Mouse (Mus musculus) CD4-positive naive resting alpha-beta T cell, adult 76 days (primary cell): ENCODE results near the gene S100a5. TPM values are rescaled to one million over a fixed set of nuclear protein-coding genes. Genes with fewer than 3 reads are reported as not detected.

Source experiments
- total RNA-seq: library from RNA; stranded (reverse); gene quantifications from one replicate; pipeline ENCODE4 v1.2.4, GENCODE M21; 2023

S100a5 gene
- not detected for total RNA-seq

GRCm38 (mm10) chr3:90608223-90608622 is at the start of gene S100a5:
Gene S100a5, plus strand, starts transcription at chr3:90608523.

GRCm38 (mm10) chr3:90560008-90560628 is 48.2 kb upstream of the S100a5 start, which contains the start of gene S100a3:
Gene S100a3, plus strand, starts transcription at chr3:90560578.

GRCm38 (mm10) chr3:90589947-90590346 is 18.4 kb upstream of the S100a5 start, which contains the start of gene S100a2:
Gene S100a2, plus strand, starts transcription at chr3:90590247.

DNA sequence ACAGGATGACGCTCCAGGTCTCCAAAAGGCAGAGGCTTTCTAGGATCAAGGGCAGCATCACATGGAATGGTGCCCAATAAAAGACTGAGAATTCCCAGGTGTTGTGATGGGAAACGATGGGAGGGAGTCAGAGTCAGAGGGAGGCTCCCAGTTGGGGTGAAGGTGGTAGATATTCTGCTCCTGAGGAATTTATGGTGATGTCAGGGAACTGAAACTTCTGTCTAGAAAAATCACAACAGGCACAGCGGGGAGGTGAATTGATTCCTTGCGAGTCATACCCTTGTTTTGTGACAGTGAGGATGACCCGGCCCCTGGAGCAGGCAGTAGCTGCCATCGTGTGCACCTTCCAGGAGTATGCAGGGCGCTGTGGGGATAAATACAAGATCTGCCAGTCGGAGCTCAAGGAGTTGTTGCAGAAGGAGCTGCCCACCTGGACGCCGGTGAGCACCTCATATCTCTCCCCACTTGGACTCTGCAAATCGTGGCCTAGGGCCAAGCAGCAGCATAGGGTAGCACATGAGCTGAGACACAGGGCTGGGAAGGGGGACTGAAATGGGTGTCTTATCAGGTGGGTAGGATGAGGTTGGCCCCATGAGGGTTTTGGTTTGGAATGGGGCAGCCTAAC is 6.7 kb upstream of the S100a5 start, which contains the start of gene Gm42674:
Gene Gm42674, plus strand, starts transcription at position 419 of the 625 bp plus-strand sequence.

DNA sequence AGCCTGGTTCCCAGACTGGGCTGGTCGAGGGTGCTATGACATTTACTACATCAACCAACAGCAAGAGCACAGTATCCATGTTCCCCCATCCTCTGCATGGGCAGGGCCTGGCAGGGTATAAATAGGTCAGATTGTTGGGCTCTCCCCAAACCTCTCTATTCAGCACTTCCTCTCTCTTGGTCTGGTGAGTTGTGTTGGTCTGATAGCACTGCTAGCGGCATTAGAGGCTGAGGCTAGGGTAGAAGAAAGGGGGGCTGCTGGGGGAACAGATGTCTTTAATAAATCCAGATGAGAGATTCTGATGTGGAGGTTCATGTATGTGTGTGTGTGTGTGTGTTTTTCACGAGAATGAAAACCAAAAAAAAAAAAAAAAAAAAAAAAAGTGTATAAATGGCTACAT is 4.7 kb upstream of the S100a5 start, which contains the start of gene S100a4:
Gene S100a4, plus strand, starts transcription at position 149 of the 400 bp plus-strand sequence.

DNA sequence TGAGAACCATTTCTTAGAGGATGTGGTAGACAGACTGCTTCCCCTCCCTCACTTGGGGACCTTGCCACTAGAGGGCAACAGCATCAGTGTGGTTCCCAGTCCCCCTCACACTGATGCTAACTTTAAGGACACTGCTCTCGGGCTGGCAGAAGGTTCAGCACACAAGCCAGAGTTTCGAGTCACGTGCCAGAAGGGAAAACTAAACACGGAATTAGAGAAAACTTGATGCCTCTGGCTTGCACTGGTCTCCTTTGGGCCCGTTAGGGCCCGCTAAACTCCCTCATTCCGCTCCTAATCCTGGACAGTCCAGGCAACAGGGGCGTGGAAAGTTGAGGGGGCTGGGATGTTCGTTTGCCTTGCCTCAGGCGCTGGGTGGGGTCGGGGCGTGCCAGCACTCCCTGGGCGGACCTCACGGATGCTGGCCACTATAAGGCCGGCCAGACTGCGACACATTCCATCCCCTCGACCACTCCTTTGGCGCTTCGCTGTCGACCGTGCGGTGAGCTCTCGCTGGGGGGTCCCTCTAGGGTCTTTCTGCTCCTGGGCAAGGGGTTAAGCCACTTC is 4.5 kb downstream of the S100a5 start, which contains the start of gene S100a6:
Gene S100a6, plus strand, starts transcription at position 155 of the 564 bp plus-strand sequence.

DNA sequence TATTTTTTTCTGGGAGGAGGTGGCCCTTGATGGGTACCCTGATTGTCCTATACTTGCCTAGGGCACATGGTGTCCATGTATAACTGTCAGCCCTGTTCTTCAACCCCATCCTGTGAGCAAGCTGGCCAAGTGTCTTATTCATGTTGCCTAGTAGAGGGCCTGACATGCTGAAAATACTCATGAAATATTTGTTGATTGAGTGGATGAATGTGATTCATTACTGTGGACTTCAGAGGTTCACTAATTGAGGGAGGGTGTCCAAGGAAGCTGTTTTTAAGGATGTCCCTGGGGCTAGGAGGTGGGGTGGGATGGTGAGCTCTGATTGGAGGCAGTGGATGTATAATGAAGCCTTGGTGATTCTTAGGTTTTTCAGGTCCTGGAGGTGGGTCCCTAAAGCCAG is 45.4 kb downstream of the S100a5 start, which contains the start of gene S100a7a:
Gene S100a7a, plus strand, starts transcription at position 301 of the 400 bp plus-strand sequence.

Other genes with a start within 250 kb of the S100a5 start
- 1.3 TPM for gene Slc27a3, start 218.6 kb upstream of the S100a5 start, total RNA-seq
- 42.6 TPM for gene Ints3, start 174.9 kb upstream of the S100a5 start, total RNA-seq
- gene Npr1, start 142.7 kb upstream of the S100a5 start, total RNA-seq, result not detected
- 87.3 TPM for gene Ilf2, start 132.4 kb upstream of the S100a5 start, total RNA-seq
- 40.6 TPM for gene Snapin, start 117.5 kb upstream of the S100a5 start, total RNA-seq
- 190 TPM for gene Chtop, start 99.0 kb upstream of the S100a5 start, total RNA-seq
- gene S100a1, start 94.1 kb upstream of the S100a5 start, total RNA-seq, result not detected
- 22.1 TPM for gene S100a13, start 94.1 kb upstream of the S100a5 start, total RNA-seq
- gene S100a14, start 81.7 kb upstream of the S100a5 start, total RNA-seq, result 0.79 TPM
- not detected for gene S100a16, start 71.3 kb upstream of the S100a5 start, total RNA-seq
- gene S100a3, start 47.9 kb upstream of the S100a5 start, total RNA-seq, result not detected
- gene S100a2, start 18.3 kb upstream of the S100a5 start, total RNA-seq, result not detected
- gene Gm42674, start 6.6 kb upstream of the S100a5 start, total RNA-seq, result not detected
- 13.8 TPM for gene S100a4, start 4.8 kb upstream of the S100a5 start, total RNA-seq
- 8.2 TPM for gene S100a6, start 4.4 kb downstream of the S100a5 start, total RNA-seq
- gene S100a7a, start 45.5 kb downstream of the S100a5 start, total RNA-seq, result not detected
- gene S100a8, start 60.5 kb downstream of the S100a5 start, total RNA-seq, result 16.9 TPM
- gene S100a9, start 87.2 kb downstream of the S100a5 start, total RNA-seq, result 25.7 TPM
- not detected for gene Pglyrp4, start 118.4 kb downstream of the S100a5 start, total RNA-seq
- gene Gm5849, start 169.4 kb downstream of the S100a5 start, total RNA-seq, result not detected